Mouse (Mus musculus) layer of hippocampus, adult 6 months (tissue): ENCODE data around the gene Cox8a. TPM values are rescaled to one million over a fixed set of nuclear protein-coding genes. Genes with fewer than 3 reads are reported as not detected.

ENCODE experiments used
- long read RNA-seq, 2 experiments: library from polyadenylated mRNA; unstranded; transcript quantifications; one replicate each; pipeline ENCODE4 v2.0.0; 2019 to 2020
- polyA plus RNA-seq: library from polyadenylated mRNA; unstranded; fragments of <200 nt; fragmentation: Nextera tagmentation; gene quantifications from 2 replicates; pipeline ENCODE4 v1.2.3, GENCODE M21; 2021

Gene Cox8a
- 7,358 and 7,691 TPM in 2 replicates for polyA plus RNA-seq
- long read RNA-seq, experiment 1, transcript Cox8a-201 (2 exons, 550 nt), result major isoform, 2,784 of 2,795 reads
- long read RNA-seq, experiment 1, partial matches to known transcripts, result 9 of 2,795 reads
- long read RNA-seq, experiment 1, other reads (novel, unspliced or antisense), result 2 of 2,795 reads
- long read RNA-seq, experiment 2, transcript Cox8a-201 (2 exons, 550 nt), result major isoform, 168 of 179 reads
- long read RNA-seq, experiment 2, partial matches to known transcripts, result 0 of 179 reads
- long read RNA-seq, experiment 2, other reads (novel, unspliced or antisense), result 11 of 179 reads

GRCm38 (mm10) chr19:7217162-7217925 lies at the start of gene Cox8a:
Cox8a (minus strand) TSS chr19:7217616.

DNA sequence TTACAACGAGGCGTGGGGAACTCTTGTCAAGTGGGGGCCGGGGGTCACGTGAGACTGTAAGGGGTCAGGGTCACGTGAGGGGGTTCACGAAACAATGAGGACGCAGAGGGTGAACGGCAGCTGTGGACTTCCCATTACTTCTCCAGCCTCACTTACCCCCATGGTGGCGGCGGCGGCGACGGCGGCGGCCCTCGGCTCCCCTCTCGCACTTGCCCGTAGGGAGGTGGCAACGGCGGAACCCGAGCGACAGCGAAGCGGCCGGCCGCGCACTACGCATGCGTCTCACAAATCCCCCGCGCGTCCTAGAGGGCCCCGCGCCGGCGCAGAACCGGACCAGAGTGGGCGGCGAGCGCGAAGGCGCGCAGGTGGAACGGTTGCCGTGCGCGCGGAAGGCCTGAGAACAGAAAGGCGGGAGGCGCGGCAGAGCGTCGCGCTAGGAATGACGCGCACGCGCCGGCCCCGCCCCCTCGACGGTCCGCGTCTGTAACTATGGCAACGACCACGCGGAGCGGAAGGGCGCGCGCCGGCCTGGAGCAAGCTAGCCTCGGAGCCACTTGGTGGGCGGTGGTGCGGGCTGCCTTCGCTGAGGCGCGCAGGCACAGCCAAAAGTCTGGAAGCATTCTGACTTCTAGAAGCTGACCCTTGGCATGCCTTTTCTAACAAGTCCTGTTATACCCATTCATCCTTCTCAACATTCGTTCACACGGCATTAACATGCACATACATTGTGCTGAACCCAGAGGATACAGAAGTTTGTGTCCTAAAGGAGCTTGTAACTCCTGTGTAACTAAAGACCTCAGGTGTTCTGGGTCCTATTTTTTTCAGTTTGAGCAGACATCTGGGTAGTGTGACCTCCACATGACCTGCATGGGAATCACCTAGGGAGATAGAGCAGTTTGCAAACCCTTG lies 23.6 kb upstream of the Cox8a start, which contains the start of gene Naa40:
Naa40 (minus strand) TSS at position 402 of the 909 bp plus-strand sequence.

GRCm38 (mm10) chr19:7205753-7206736 lies 11.4 kb downstream of the Cox8a start, which contains the start of gene Otub1:
Otub1 (minus strand) TSS chr19:7206316.

Other genes starting within 250 kb of the Cox8a start
- gene Ppp1r14b, start 242.6 kb downstream of the Cox8a start, polyA plus RNA-seq, result 23.4 and 26.0 TPM in 2 replicates
- gene Plcb3, start 241.1 kb downstream of the Cox8a start, polyA plus RNA-seq, result 8.5 and 8.6 TPM in 2 replicates
- gene Fkbp2, start 237.1 kb downstream of the Cox8a start, polyA plus RNA-seq, result 284 and 296 TPM in 2 replicates
- gene Vegfb, start 230.0 kb downstream of the Cox8a start, polyA plus RNA-seq, result 74.0 and 88.5 TPM in 2 replicates
- 27.6 and 28.0 TPM in 2 replicates for gene Dnajc4, start 225.0 kb downstream of the Cox8a start, polyA plus RNA-seq
- 17.2 and 17.7 TPM in 2 replicates for gene Nudt22, start 221.5 kb downstream of the Cox8a start, polyA plus RNA-seq
- gene Trpt1, start 221.5 kb downstream of the Cox8a start, polyA plus RNA-seq, result 18.7 and 22.7 TPM in 2 replicates
- 3.8 and 4.5 TPM in 2 replicates for gene Fermt3, start 198.1 kb downstream of the Cox8a start, polyA plus RNA-seq
- gene Stip1, start 177.6 kb downstream of the Cox8a start, polyA plus RNA-seq, result 119 and 128 TPM in 2 replicates
- gene Macrod1, start 160.8 kb downstream of the Cox8a start, polyA plus RNA-seq, result 3.4 and 3.9 TPM in 2 replicates
- 2.2 and 2.6 TPM in 2 replicates for gene Flrt1, start 111.9 kb downstream of the Cox8a start, polyA plus RNA-seq
- 740 and 803 TPM in 2 replicates for gene Otub1, start 11.3 kb downstream of the Cox8a start, polyA plus RNA-seq
- gene Naa40, start 23.6 kb upstream of the Cox8a start, polyA plus RNA-seq, result 8.5 and 9.4 TPM in 2 replicates
- gene Rcor2, start 49.7 kb upstream of the Cox8a start, polyA plus RNA-seq, result 0.74 and 0.99 TPM in 2 replicates
- gene Mark2, start 124.2 kb upstream of the Cox8a start, polyA plus RNA-seq, result 21.9 and 29.5 TPM in 2 replicates
- 3.1 and 3.8 TPM in 2 replicates for gene Spindoc, start 165.4 kb upstream of the Cox8a start, polyA plus RNA-seq
- 1.7 and 1.8 TPM in 2 replicates for gene 2700081O15Rik, start 200.0 kb upstream of the Cox8a start, polyA plus RNA-seq